15 mouse cellular contexts compared by ENCODE assay signal in the genomic region with DNA sequence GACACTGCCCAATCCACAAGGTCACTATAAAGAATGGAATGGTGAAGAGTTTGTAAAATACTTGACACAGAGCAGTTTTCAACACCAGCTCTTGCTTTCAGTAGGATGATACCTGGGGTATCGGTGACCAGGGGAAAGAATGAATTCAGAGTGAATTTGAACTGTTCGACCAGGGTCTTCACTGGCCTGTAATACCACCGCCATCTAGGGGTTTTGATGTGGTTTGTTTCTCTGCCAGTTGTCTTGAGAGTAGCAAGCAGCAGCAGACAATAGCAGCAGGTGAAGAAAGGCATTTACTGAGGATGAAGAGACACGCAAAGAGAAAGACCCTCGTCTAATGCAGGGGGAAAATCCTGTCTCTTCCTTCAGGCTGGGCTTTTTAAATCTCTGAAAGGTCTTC. TPM values are rescaled to one million over a fixed set of nuclear protein-coding genes. Genes with fewer than 3 reads are reported as not detected.
DNase-seq lines count a peak whose midpoint lies in the region; ATAC-seq and TF ChIP-seq lines count a peak whose summit lies in the region.
"Had no signal": no experiment of that assay in that cellular context is flagged by ENCODE, and none has a peak within 500 bp of the region (broad histone marks: within the 10 kb centered on the region; RNA-seq: fewer than 3 reads in every experiment).

No protein-coding gene starts in this region.

- H3K36me3 ChIP-seq in forebrain, embryonic 14.5 days (ENCODE audit: control insufficient read depth, insufficient read depth, low read length): no peaks in the 10 kb centered on the region
- H3K36me3 ChIP-seq in forebrain, embryonic 12.5 days (replicated peaks): no peaks in the 10 kb centered on the region
- H3K36me3 ChIP-seq in kidney, postnatal 0 days (ENCODE audit: insufficient read depth, low read length): no peaks in the 10 kb centered on the region
- H3K36me3 ChIP-seq in midbrain, postnatal 0 days (ENCODE audit: insufficient read depth, low read length): no peaks in the 10 kb centered on the region
- H3K36me3 ChIP-seq in midbrain, embryonic 11.5 days (ENCODE audit: control insufficient read depth, insufficient read depth, low read length): no peaks in the 10 kb centered on the region

- H3K9me3 ChIP-seq in forebrain, embryonic 14.5 days (replicated peaks; ENCODE audit: control insufficient read depth, low read length): no peaks in the 10 kb centered on the region
- H3K9me3 ChIP-seq in forebrain, embryonic 12.5 days: no peaks in the 10 kb centered on the region
- no peaks in the 10 kb centered on the region for H3K9me3 ChIP-seq in kidney, postnatal 0 days (replicated peaks; ENCODE audit: low read length)
- H3K9me3 ChIP-seq in midbrain, postnatal 0 days (ENCODE audit: low read length): no peaks in the 10 kb centered on the region
- H3K9me3 ChIP-seq in midbrain, embryonic 11.5 days (ENCODE audit: control insufficient read depth, low read length): no peaks in the 10 kb centered on the region

- WGBS in forebrain, embryonic 14.5 days: 56% methylated on average over 5 of the region's 5 CpGs
- 62% methylated on average over 5 of the region's 5 CpGs for WGBS in forebrain, embryonic 12.5 days
- WGBS in kidney, postnatal 0 days: 75% methylated on average over 5 of the region's 5 CpGs
- 40% methylated on average over 5 of the region's 5 CpGs for WGBS in midbrain, postnatal 0 days
- 59% methylated on average over 5 of the region's 5 CpGs for WGBS in midbrain, embryonic 11.5 days

- no peak overlapping the region for H3K4me2 ChIP-seq in forebrain, embryonic 14.5 days (ENCODE audit: low read length)
- no peak overlapping the region for H3K4me2 ChIP-seq in forebrain, embryonic 12.5 days
- H3K4me2 ChIP-seq in kidney, postnatal 0 days (ENCODE audit: low read length): no peak overlapping the region
- no peak overlapping the region for H3K4me2 ChIP-seq in midbrain, postnatal 0 days (ENCODE audit: low read depth, low read length, poor library complexity, severe bottlenecking)
- H3K4me2 ChIP-seq in midbrain, embryonic 11.5 days: no peak overlapping the region

- ATAC-seq in forebrain, embryonic 14.5 days: no peak
- no peak for ATAC-seq in forebrain, embryonic 12.5 days (ENCODE audit: low FRiP score)
- no peak for ATAC-seq in kidney, postnatal 0 days (replicated peaks; ENCODE audit: low FRiP score, low read depth)
- peak; percentile 41; the same call in 1 of the 2 replicates for ATAC-seq in midbrain, postnatal 0 days (ENCODE audit: low FRiP score)
- ATAC-seq in midbrain, embryonic 11.5 days (ENCODE audit: low FRiP score): no peak

- H3K27ac ChIP-seq in forebrain, embryonic 14.5 days (ENCODE audit: low read depth, low read length): no peak overlapping the region
- no peak overlapping the region for H3K27ac ChIP-seq in forebrain, embryonic 12.5 days
- H3K27ac ChIP-seq in kidney, postnatal 0 days: no peak overlapping the region
- H3K27ac ChIP-seq in midbrain, postnatal 0 days (ENCODE audit: low read depth, low read length): no peak overlapping the region
- no peak overlapping the region for H3K27ac ChIP-seq in midbrain, embryonic 11.5 days (ENCODE audit: low read depth, low read length)
- H3K27ac ChIP-seq: liver, embryonic 14.5 days had no signal

- peak; percentile 20 for DNase-seq in forebrain, embryonic 14.5 days (ENCODE audit: low spot score)
- peak; percentile 11 for DNase-seq in kidney, postnatal 0 days (ENCODE audit: low spot score)
- no peak for DNase-seq in kidney, postnatal 10 days
- DNase-seq in midbrain, postnatal 0 days (ENCODE audit: low spot score): peak; percentile 66
- no peak for DNase-seq in midbrain, embryonic 11.5 days (ENCODE audit: low spot score, missing footprints)
- DNase-seq in retina, postnatal 1 day: peak; percentile 10
- no peak for DNase-seq in kidney, adult 9 months
- DNase-seq: adrenal gland, postnatal 25 days; cerebellum, adult 9-11 months; heart, adult 11 months; kidney, postnatal 14 days; layer of hippocampus, adult 9-11 months; right cerebral cortex, adult 18-20 months had no signal

- no peak overlapping the region for H3K9ac ChIP-seq in forebrain, embryonic 14.5 days (ENCODE audit: low read length)
- no peak overlapping the region for H3K9ac ChIP-seq in forebrain, embryonic 12.5 days
- H3K9ac ChIP-seq in kidney, postnatal 0 days (ENCODE audit: low read depth, low read length): no peak overlapping the region
- no peak overlapping the region for H3K9ac ChIP-seq in midbrain, postnatal 0 days (replicated peaks; ENCODE audit: low read length, poor library complexity, severe bottlenecking)
- H3K9ac ChIP-seq in midbrain, embryonic 11.5 days (ENCODE audit: low read length): no peak overlapping the region
- H3K9ac ChIP-seq: liver, embryonic 14.5 days had no signal

- peak; percentile 54 for TF ChIP-seq CTCF in kidney, postnatal 0 days (IDR thresholded peaks at IDR 0.05; ENCODE audit: low read depth)
- TF ChIP-seq CTCF in midbrain, postnatal 0 days (IDR thresholded peaks at IDR 0.05): peak; percentile 74

- no peak overlapping the region for H3K4me3 ChIP-seq in forebrain, embryonic 14.5 days (ENCODE audit: low read depth, low read length)
- no peak overlapping the region for H3K4me3 ChIP-seq in forebrain, embryonic 12.5 days (replicated peaks)
- no peak overlapping the region for H3K4me3 ChIP-seq in kidney, postnatal 0 days (replicated peaks; ENCODE audit: low read depth, low read length)
- H3K4me3 ChIP-seq in midbrain, postnatal 0 days (ENCODE audit: low read depth, low read length): no peak overlapping the region
- no peak overlapping the region for H3K4me3 ChIP-seq in midbrain, embryonic 11.5 days (ENCODE audit: low read depth, low read length)

- H3K4me1 ChIP-seq in forebrain, embryonic 14.5 days (ENCODE audit: control insufficient read depth, insufficient read depth, low read length): no peaks in the 10 kb centered on the region
- peaks cover 14% of the 10 kb centered on the region for H3K4me1 ChIP-seq in forebrain, embryonic 12.5 days
- H3K4me1 ChIP-seq in kidney, postnatal 0 days (replicated peaks; ENCODE audit: insufficient read depth, low read length): no peaks in the 10 kb centered on the region
- 0 out of 2 replicates have a peak, but pooled peaks cover 3% of the 10 kb centered on the region for H3K4me1 ChIP-seq in midbrain, postnatal 0 days (ENCODE audit: insufficient read depth, low read length)
- peaks cover 3% of the 10 kb centered on the region; the same call in 1 of the 2 replicates for H3K4me1 ChIP-seq in midbrain, embryonic 11.5 days (ENCODE audit: control insufficient read depth, insufficient read depth, low read length)

- H3K27me3 ChIP-seq in forebrain, embryonic 14.5 days (replicated peaks; ENCODE audit: control insufficient read depth, insufficient read depth, low read length): no peaks in the 10 kb centered on the region
- no peaks in the 10 kb centered on the region for H3K27me3 ChIP-seq in forebrain, embryonic 12.5 days
- no peaks in the 10 kb centered on the region for H3K27me3 ChIP-seq in kidney, postnatal 0 days (ENCODE audit: insufficient read depth, low read length)
- H3K27me3 ChIP-seq in midbrain, postnatal 0 days (ENCODE audit: insufficient read depth, low read length): no peaks in the 10 kb centered on the region
- no peaks in the 10 kb centered on the region for H3K27me3 ChIP-seq in midbrain, embryonic 11.5 days (ENCODE audit: control insufficient read depth, insufficient read depth, low read length)

RNA-seq across cellular contexts. Expression of gene Pxdc1, which starts 48.1 kb away (rescaled TPM):
- 5.1 and 6.7 TPM in 2 replicates for polyA plus RNA-seq in forebrain, embryonic 14.5 days (2014; fragmentation: Nextera tagmentation; extraction: Ambion mirVana)
- polyA plus RNA-seq in forebrain, embryonic 12.5 days (2016; fragmentation: Nextera tagmentation; extraction: Ambion mirVana): 5.5 and 5.9 TPM in 2 replicates
- polyA plus RNA-seq in kidney, postnatal 0 days (2015; fragmentation: Nextera tagmentation; extraction: Ambion mirVana): 12.2 and 12.4 TPM in 2 replicates
- 11.7 and 12.7 TPM in 2 replicates for total RNA-seq in midbrain, postnatal 0 days (2014; rRNA removed)
- 7.5 and 7.8 TPM in 2 replicates for polyA plus RNA-seq in midbrain, postnatal 0 days (2015; fragmentation: Nextera tagmentation; extraction: Ambion mirVana)
- 7.0 and 7.4 TPM in 2 replicates for polyA plus RNA-seq in midbrain, embryonic 11.5 days (2014; fragmentation: Nextera tagmentation; extraction: Ambion mirVana)

Comparison
In these comparisons a context has a peak if more than half of its experiments do, and no peak if none do; other contexts are left out.
1. DNase-seq: peak in forebrain, embryonic 14.5 days (single experiment), kidney, postnatal 0 days (single experiment), midbrain, postnatal 0 days (single experiment) and retina, postnatal 1 day (single experiment); none in kidney, postnatal 10 days (single experiment), midbrain, embryonic 11.5 days (single experiment) and kidney, adult 9 months (single experiment).